Mouse (Mus musculus): Measurements from ENCODE around the gene Gimap9.
A peak's percentile ranks its signal among the peaks of the same experiment; 100 is the strongest.
"Not testable (repeated sequence)": the region's sequence is repeated elsewhere in the genome, so short reads cannot be mapped to it uniquely, and the experiment has no call there.

Gene Gimap9

DNA sequence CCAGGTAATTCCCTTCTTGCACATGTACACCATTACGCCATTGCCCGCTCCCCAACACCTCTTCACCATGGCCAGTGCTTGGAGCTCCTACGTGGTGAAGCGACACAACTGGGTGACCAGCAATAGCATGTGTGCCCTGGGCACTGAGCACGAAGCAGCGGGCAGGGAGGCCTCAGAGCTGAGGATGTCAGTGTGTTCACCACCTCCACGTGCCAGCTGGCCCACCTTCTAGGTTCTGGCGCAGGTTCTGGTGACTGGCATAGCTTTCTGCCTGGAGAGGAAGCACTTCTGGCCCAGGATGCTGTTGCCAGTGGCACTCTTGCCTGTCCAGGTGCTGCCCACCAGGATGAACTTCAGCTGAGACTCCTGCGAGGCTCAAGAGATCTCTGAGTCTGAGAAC, 10.5 kb upstream of the Gimap9 start:
- DNase-seq: no peak

DNA sequence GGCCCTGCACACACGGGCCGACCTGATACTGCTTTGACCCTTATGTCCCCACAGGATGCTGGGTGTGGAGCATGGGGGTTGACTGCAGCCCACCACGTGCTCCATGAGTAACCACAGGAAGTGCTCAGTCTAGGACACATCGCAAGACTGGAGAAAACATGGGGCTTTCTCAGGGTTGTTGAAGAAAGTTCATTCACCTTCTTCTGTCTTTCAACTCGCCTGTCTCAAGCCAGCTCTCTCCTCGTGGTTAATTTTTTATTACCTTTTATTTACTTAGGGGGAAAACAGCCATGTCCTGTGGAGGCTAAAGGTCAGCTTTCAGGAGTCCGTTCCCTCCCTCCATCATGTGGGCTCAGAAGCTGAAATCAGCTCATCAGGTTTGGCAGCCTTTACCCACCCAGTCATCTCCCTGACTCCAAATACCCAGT, 9.8 kb upstream of the Gimap9 start:
- DNase-seq: no peak

DNA sequence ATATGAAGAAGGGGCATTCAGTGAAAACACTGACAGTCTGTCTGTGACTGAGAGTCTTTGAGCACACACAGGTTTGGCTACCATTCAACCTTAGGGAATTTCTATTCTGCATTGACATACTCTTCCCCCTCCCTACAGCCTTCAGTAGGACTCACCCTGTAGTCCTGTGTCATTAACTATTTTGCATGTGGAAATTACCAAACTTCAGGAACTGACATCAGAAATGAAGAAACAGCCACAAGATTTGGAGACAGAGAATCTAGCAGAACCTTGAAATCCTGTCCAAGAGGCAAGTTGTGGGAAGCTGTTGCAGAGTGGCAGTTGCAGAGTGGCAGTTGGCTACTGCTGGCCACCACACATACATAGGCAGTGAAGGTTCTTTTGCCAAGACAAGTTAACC, 7.9 kb upstream of the Gimap9 start:
- no peak for DNase-seq

DNA sequence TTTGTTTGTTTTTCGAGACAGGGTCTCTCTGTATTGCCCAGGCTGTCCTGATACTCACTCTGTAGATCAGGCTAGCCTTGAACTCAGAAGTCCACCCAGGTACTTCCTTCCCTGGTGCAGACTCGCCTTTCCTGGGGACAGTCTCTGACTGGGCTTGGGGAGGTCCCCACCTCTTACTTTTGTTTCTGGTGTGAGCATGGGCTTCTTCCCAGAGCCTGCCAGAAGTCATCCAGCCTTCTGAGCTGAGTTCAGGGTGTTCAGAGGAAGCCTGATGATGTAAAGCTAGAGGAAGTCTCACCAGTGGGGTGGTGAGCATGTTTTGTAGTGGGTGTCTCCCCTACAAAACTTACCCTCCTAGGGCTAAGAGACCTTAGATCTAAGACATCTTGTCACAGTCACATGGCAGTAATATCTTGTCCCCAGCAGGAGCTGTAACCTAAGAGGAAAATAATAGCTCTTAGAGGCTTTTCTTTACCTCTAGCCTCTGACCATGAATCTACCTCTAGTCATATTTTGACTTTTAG, 6.4 kb upstream of the Gimap9 start:
- DNase-seq: no peak

DNA sequence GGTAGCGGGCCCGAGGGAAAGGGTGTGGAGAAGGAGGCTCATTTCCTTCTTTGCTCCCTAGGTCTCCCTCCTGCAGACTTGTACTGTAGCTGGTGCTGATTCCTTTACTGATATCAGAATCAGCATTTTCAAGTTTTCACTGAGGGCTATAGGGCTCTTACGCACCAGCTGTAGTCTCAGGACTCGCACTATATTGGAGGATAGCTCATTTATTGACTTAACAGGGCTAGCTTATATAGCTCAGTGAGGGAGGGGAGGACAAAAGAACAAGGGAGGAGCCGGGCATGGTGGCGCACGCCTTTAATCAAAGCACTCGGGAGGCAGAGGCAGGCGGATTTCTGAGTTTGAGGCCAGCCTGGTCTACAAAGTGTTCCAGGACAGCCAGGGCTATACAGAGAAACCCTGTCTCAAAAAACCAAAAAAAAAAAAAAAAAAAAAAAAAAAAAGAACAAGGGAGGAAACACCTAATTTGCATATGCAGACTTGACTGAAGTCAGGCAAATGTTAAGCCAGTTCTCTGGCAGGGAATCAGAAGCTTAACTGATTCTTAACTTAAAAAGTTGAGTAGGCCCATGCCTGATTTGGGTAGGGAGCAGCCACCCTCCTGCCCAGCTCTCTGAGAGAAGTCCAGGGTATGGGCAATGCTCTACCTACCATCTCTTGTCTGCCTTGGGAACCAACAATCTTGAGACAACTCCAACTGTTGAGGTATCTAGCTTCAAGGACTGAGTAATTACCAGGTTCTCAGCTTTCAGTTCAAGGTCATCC, 1.5 kb upstream of the Gimap9 start:
- no peak for DNase-seq

DNA sequence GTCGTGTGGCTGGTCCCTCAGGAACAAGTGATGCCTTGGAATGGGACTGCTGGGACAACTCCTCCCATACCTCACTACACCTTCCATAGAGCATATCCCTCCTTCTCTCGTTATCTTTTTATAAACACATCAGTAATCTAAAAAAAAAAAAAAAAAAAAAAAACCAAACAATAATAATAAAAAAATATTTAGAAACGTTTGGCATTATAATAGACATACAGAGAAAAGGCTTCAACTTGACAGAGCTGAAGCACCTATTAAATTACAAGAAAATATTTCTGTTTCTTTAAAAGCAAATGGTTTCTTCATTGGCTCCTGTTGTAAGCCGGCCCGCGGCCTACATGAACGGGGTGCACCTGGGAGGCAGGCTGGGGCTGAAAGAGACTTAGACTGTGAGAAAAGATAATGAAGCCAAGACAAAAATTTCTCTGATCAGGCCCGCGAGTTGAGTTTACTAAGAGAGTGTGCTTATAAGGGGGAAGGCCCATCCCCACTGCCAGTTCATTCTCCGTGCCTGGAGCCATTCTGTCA, 464 bp upstream of the Gimap9 start:
- DNase-seq: no peak

DNA sequence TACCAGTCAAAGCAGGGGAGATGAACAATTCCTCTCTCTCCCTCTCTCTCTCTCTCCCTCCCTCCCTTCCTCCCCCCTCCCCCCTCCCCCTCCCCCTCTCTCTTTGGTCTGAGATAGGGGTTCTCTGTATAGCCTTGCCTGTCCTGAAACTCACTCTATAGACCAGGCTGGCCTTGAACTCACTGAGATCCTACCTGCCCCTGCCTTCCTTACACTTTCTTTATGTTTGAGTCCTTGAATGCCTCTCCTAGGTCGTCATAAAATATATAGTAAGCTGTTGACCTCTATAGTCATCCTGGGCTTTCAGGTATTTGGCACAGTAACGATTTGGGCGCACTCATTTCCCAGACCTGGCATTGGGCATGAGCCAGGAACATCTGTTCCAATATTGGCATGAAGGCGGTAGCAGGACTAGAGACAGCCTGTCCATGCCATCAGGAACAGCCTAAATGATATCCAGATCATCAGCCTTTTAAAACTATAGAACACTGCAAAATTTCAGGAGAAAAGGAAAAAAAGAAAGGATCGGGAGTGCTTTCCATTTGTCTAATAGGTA, 1.0 kb downstream of the Gimap9 start:
- DNase-seq: no peak

DNA sequence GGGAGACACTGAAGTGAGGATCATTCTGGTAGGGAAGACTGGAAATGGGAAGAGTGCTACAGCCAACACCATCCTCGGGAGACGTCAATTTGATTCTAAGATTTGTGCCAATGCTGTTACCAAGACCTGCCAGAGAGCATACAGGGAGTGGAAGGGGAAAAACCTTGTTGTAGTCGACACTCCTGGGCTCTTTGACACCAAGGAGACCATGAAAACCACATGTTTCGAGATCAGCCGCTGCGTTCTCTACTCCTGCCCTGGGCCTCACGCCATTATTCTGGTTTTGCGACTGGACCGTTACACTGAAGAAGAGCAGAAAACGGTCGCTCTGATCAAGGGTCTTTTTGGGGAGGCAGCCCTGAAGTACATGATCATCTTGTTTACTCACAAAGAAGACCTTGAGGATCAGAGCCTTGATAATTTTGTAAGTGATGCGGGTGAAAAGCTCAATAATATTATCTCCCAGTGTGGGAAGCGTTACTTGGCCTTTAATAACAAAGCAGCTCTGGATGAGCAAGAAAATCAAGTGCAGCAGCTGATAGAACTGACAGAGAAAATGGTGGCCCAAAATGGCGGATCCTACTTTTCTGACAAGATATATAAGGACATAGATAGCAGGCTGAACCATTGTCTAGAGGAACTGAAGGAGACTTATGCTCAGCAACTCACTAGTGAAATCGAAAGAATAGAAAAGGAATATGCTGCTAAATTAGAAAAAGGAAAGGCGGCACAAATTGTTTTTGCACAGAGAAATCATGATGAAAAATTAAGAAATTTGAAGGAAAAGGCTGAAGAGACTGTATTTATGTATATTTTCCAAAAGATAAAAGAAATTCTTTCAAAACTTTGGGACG, 1.8 kb downstream of the Gimap9 start:
- no peak for DNase-seq

DNA sequence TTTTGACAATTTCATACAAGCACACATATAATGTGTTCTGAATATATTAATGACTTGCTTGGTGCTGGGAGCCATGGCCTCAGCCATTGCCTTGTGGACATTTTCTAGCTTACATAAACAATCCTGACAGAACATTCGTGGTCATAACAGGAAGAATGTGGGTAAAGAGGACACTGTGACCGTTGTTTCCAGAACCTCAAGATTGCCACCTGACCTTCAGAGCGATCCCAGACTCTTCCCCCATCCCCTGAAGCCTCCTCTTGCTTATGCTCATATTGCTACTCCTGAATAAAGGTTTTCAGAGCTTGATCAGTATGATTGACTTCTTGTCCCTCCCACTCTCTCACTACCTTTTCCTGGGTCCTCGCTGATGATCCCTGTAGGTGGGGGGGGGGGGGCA, 2.5 kb downstream of the Gimap9 start:
- DNase-seq: no peak

DNA sequence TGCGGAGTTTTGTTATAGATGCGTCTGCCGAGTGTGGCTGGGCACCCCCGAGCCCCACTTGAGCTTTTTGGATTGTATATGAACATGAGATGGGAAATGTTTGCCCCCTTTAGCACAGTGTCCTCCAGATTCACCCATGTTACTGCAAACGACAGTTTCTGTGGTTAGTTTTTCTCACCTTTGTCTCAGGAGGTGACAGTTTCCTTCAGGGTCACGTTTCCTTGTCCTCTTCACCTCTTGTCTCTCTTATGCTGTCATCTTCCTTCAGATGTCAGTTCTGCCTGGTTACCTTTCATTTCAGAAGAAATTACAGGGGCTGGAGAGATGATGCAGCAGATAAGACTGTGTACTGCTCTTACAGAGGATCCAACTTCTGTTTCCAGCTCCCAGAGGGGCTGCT, 3.8 kb downstream of the Gimap9 start:
- no peak for DNase-seq

DNA sequence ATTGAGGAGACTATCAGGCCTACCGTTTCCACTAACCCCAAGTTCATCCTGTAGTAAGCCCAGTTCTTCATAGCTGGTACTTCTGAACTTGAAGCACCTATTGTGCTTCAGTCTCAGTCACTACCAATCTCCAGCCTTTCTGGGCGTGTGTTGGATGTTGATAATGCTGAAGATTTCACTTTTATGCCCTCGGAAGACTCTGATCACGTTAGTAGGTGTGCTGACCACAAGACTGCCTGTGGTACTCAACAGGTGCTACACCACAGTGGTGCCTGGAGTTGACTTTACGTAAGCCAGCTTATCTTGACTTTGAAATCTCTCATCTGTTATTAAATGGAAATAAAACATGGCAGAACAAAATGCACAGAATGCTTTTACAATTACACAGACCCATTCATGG, 4.5 kb downstream of the Gimap9 start:
- no peak for DNase-seq

DNA sequence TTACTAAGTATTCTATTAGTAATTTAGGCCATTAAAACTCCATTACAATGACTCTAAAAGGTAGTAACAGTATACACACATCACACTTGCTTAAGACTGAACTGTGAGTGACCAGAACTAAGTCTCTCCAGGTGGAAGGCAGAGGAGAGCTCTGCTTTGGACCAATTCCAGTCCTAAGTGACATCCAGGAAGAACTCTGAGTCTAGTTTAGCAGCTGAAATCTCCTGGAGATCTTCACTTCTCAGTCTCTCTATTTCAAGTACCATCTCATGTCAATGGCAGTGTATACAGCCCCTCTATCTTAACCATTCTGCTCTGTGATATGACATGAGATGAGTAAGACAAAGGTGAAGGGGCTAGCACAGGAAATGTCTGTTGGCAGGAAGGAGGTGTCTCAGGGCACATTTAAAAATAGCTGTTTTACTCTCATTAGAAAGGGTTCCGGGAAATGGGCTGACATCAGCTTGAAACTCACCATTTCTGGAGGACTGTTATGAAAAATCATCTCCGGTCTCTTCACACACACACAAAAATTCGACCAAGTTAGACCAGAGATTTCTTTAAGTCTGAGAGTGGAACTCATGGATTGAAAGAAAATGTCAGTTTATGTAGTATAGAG, 5.7 kb downstream of the Gimap9 start:
- no peak for DNase-seq

DNA sequence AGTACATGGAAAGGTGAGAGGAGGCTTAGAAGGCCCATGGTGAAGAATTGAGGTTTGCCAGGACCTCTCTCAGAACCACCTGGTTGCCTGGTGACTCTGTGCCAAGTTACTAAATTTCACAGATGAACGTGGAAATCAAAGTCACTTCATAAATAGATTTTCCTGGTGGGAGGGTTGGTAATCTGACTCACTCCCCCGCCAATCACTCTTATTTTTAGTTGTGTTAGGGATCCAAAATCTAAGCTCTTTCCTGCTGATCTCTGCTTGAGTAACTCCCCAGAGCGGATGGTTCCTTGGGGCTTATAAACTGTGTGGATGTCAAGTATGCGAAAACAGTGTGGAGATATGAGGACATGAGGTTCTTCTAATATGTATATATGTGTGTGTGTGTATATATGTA, 6.3 kb downstream of the Gimap9 start:
- DNase-seq: peak; percentile 8

DNA sequence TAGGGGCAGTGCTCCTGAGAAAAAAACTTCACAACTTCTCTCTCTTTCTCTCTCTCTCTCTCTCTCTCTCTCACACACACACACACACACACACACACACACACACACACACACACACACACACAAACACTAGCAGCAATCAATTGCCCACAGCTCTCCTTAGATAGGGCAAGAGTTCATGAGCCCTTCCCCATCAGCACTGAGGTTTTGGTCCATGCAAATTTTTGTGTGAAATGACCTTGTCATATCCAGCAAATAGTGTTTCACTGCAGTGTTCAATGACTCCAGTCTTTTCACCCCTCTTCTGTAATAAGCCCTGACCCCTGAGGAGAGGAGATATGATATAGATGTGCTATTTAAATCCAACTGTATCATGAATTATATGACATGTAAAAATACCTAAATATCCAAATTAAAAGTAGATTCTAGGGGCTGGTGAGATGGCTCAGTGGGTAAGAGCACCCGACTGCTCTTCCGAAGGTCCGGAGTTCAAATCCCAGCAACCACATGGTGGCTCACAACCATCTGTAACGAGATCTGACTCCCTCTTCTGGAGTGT, 7.4 kb downstream of the Gimap9 start:
- DNase-seq: not testable (repeated sequence)

DNA sequence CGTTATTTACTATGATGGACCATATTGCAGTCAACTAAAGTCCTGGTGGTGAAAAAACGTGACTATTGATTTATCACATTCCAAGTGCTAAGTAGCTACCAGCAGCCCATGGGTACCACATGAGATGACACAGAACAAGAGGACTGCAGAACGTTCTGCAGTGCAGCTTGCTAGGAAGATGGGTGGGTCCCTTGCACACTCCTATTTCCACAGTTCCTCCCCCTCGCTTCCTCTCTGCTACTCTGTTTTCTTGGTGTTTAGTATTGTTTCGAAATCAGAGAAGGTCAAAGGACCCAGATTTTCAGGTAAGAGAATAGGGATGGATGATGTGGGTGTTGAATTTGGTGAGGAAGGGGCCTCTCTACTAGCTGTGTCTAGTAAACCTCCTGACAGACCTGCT, 8.4 kb downstream of the Gimap9 start, which contains the start of gene Gimap4:
Gene Gimap4 (plus strand): TSS at position 231 of the 400 bp plus-strand sequence.
- DNase-seq: no peak

DNA sequence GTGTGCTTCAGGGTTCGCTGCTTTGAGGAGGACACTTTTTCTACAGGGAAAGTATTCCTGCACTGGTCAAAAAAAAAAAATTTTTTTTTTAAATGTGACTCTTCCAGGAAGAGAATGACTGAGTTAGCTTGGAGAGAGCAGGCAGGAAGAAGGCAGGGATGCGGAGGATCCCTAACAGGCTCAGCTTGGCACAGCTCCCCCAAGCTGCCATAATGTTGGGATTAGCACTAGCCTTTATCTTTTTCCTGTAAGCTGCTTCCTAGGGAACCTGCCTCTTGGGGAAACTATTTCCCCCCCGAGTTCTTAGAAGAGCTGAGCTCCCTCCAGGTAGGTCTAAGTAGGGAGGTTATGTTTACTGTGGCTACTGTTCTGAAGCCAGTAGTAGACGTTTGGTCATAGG, 8.9 kb downstream of the Gimap9 start:
- no peak for DNase-seq

DNA sequence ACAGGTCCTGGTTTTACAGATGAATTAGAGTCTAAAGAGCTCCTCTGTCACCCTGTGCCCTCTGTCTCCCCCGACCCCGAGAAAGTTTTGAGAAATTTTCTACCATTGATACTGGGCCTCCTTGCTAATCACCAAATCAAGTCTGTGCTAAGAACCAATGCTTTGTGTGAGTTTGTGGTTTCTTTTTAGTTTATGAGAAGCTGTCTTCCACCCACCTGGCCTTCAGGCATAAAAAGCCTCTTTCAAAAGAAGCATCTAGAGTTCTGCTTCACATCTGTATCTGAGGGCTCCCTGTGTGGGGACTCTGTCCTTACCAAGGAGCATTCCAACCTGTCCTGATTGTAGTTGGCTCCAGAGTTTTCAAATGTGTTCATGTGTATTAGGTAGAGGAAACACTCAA, 9.3 kb downstream of the Gimap9 start:
- DNase-seq: no peak

DNA sequence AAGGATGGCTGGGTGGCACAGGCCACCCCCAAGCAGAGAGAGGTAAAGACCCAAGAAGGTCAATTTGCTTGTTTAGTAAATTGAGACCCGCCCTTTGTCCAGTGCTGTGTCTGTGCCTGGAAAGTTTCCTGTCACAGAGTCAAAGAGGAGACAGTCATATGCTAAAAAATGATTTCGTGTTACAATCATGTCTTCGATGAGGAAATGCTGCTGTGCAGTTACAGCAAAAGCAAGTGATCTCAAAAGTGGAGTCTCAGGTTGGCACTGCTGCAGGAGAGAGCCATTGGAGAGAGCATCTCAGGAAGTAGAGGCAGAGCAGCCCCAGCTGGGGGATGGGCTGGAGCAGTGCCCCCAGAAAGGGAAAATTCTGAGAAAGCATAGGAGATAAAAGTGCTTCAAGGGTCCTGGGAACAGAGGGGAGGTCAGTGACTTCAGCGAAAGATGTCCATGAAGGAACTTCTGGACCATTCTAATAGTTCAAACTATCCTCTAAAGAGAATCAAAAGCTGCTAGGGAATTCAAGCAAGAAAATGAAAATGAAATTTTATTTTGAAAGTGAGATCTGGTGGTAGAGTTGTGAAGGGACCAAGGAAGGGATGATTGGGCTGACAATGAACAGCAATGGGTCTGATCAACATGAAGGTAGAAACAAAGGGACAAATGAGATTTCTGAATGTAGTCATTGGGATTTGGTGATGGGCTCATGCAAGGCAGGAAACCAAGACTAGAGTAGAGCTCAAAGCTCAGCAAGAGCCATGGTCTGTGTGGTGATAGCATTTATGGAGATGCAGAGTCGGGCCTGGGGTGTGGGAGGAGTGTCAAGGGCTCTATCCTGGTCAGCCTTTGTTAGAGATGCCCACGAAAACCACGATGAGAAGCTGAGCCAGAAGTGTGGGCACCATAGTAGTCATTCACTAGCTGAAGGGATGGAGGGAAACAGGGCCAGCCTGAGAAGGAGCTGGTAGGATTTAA, 10.1 kb downstream of the Gimap9 start:
- DNase-seq: no peak

DNA sequence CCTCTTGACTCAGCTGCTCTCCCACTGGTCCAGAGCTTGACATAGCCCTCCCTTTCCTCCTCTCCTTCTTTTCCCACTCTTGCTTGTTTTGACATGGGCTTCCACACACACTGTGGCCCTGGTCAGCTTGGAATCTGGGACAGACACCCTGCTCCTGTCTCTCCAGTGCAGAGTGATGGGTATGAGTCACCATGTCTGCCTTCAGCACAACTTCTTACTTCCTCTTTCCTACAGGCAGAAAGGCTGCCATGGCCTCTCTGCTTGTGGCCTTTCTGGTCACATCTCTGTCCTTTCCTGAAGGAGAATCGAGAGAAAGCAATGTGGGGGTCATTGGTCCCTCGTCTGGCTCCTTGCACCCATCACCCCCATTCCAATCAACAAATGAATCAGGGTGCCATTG, 11.1 kb downstream of the Gimap9 start:
- no peak for DNase-seq

DNA sequence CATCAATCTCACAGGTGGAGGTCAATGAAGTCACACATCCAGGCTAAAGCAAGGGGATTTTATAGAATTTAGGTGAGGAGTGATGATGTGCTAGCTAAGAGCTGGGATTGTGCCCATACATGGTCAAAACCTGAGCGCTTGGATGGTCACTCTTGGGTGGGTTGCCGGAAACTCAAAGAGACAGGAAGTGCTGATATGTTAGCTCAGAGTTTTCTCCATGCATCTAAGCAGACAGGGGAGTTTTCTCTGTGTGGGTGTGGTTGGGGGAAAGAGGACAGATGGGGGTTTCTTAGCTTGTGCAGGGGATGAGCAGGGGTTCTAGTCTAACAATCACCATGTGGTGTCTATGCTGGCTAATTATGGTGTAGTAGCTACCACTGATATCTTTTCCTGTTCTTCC, 13.4 kb downstream of the Gimap9 start:
- DNase-seq: no peak

DNA sequence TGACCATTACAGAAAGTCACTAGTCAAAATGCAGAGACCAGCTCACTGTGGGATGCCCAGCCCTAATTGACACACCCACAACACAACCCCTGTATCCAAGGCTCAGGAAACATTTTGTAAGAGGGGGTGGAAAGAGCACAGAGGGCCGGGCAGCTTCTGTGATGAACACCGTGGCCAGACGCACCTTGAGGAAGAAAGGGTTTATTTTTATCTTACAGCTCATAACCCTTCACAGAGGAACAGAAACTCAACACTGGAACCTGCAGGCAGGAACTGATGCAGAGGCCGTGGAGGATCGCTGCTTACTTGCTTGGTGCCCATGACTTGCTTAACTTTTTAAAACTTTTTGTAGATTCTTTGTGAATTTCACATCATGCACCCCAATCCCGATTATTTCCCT, 17.0 kb downstream of the Gimap9 start:
- no peak for DNase-seq
